Mouse (Mus musculus) 3T3-L1 (cell line): Measurements from ENCODE around the gene Ifna1.

Experiments used
- DNase-seq: peaks from one replicate; pipeline ENCODE4 v3.0.0-alpha.2; 2015; ENCODE audit warnings: low read depth, low spot score

Gene Ifna1

GRCm38 (mm10) chr4:88872691-88873090 is 22.8 kb downstream of the Ifna1 start:
- DNase-seq = peak; percentile 84

GRCm38 (mm10) chr4:88875435-88876095 is 25.7 kb downstream of the Ifna1 start:
- DNase-seq = no peak

GRCm38 (mm10) chr4:88876520-88876919 is 26.6 kb downstream of the Ifna1 start:
- peak; percentile 78 for DNase-seq

GRCm38 (mm10) chr4:88878246-88878645 is 28.4 kb downstream of the Ifna1 start:
- no peak for DNase-seq

GRCm38 (mm10) chr4:88878772-88879171 is 28.9 kb downstream of the Ifna1 start:
- DNase-seq = no peak

- DNase-seq = no peak
These were observed 30.2 kb downstream of the Ifna1 start, which contains the start of gene Ifne for GRCm38 (mm10) chr4:88880101-88880500. Gene Ifne (minus strand): TSS chr4:88880201.

GRCm38 (mm10) chr4:88888236-88888635 is 38.3 kb downstream of the Ifna1 start:
- DNase-seq = no peak

- no peak for DNase-seq
These were observed 43.4 kb downstream of the Ifna1 start for GRCm38 (mm10) chr4:88893201-88893754.
